Mouse (Mus musculus) embryonic facial prominence, embryonic 10.5 days (tissue): ENCODE results near the gene Vsig4. TPM values are rescaled to one million over a fixed set of nuclear protein-coding genes. Genes with fewer than 3 reads are reported as not detected.
A peak's percentile ranks its signal among the peaks of the same experiment; 100 is the strongest.

ENCODE experiments used
- microRNA counts: library from miRNA; unstranded; fragments of <30 nt; microRNA quantifications from one replicate; lab custom pipeline; 2017
- microRNA-seq: library from miRNA; unstranded; fragments of <30 nt; microRNA quantifications from one replicate; pipeline ENCODE4, GENCODE M21; 2017
- polyA plus RNA-seq: library from polyadenylated mRNA; unstranded; fragments of >200 nt; fragmentation: Nextera tagmentation; extraction: Ambion mirVana; gene quantifications from 2 replicates; pipeline ENCODE4 v1.2.1, GENCODE M21; 2016

Gene Vsig4
- polyA plus RNA-seq, 1 experiment from 2014 or later: not detected

MicroRNAs encoded within 50 kb of the gene (microRNA counts, 519-probe panel; counts per million panel counts)
- microRNA mmu-miR-223 (lab: Ali Mortazavi, UCI): 4,109 counts per million, percentile 78 among the panel's probes with 10 or more counts

Small RNA genes lying within 50 kb of the gene (microRNA-seq; reads per million reads assigned to microRNA genes)
- 272 reads per million, percentile 61 among the genes with 10 or more reads in this experiment for gene Mir223

Other genes with a start within 250 kb of the Vsig4 start
- gene Msn, start 197.4 kb downstream of the Vsig4 start, polyA plus RNA-seq: 91.7 and 109 TPM in 2 replicates
- 18.8 and 19.0 TPM in 2 replicates for gene Heph, start 161.9 kb upstream of the Vsig4 start, polyA plus RNA-seq
- 0.10 and 0.15 TPM in 2 replicates for gene Hsf3, start 162.9 kb upstream of the Vsig4 start, polyA plus RNA-seq